Mouse (Mus musculus) telencephalon, adult 2 months (tissue): ENCODE measurements around the gene Adck2.

Experiments
- DNase-seq: peaks from one replicate; pipeline ENCODE4 v3.0.0-alpha.2; 2011; ENCODE audit warnings: low read depth, low spot score

The Adck2 gene

DNA sequence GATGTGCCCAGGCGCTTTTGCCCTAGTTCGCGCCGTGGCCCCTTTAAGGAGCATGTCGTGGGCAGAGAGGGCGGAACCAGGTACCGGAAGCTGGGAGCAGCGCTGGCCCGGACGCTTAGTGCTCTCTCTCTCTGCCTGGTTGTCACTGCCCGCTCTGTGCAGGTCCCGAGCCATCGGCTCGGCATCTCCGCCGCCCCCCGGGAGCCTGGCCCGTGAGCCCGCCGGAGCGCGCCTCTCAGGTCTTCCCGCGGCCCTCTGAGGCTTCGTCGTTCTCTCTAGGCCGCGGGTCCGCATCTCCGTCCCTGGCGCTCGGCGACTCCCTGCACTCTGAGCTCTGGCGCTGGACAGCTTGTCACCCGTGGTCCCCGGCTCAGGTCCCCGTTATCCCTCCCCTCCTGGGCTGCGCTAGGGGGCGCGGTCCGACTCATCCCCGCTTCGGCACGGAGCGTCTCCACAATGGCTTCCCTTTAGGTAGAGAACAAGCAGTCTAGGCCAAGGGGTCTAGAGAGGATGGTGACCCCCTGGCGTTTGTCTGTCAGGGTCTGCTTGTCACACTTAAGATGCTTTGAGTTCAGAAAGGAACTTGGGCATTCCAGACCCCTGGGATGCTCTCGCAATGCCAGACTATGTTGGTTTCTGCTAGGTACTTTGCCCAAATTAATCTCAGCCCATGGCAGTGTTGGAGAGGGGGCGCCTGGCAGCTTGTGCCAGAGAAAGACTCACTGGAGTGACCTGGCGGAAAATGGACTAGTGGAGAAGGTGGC lies at the start of gene Adck2:
Gene Adck2, plus strand, starts transcription at position 83 of the 764 bp plus-strand sequence.
- peak; percentile 80 for DNase-seq

GRCm38 (mm10) chr6:39526797-39527196 lies 46.9 kb upstream of the Adck2 start:
- no peak for DNase-seq

DNA sequence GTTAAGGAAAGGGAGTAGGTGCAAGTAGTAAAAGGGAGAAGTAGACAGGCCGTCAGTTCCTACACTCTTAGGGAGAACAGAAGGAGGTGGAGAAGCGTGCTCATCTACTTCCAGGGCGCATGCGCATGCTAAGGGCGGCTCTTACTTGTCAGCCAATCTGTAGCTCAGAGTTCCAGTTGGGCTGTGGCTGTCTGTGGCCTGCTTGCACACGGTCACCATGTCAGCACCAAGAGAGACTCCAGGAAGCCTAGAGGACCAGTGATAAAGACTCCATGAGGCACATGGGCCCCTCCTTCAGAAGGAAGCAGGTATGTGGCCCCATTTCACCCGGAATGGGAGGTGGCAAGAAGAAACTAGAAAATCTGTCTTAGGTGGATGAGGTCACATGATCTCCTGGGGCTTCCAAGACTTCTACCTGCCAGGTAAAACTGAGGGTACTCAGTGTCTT lies 46.3 kb upstream of the Adck2 start:
- no peak for DNase-seq

DNA sequence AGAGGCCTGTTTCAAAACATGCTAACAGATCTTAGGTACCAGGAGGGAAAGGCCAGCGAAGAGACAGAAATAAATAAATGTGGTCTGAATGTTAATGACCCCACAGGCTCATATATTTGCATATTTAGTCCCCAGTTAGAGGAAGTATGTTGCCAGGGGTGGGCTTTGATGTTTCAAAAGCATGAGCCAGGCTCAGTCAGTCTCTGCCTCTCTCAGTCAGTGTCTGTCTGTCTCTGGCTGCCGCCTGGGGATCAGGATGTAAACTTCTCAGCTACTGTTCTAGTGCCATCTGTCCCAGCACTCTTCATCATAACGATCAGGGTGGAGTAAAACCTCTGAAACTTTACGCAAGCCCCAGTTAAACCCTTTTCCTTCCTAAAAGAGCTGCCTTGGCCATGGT lies 45.9 kb upstream of the Adck2 start:
- no peak for DNase-seq

DNA sequence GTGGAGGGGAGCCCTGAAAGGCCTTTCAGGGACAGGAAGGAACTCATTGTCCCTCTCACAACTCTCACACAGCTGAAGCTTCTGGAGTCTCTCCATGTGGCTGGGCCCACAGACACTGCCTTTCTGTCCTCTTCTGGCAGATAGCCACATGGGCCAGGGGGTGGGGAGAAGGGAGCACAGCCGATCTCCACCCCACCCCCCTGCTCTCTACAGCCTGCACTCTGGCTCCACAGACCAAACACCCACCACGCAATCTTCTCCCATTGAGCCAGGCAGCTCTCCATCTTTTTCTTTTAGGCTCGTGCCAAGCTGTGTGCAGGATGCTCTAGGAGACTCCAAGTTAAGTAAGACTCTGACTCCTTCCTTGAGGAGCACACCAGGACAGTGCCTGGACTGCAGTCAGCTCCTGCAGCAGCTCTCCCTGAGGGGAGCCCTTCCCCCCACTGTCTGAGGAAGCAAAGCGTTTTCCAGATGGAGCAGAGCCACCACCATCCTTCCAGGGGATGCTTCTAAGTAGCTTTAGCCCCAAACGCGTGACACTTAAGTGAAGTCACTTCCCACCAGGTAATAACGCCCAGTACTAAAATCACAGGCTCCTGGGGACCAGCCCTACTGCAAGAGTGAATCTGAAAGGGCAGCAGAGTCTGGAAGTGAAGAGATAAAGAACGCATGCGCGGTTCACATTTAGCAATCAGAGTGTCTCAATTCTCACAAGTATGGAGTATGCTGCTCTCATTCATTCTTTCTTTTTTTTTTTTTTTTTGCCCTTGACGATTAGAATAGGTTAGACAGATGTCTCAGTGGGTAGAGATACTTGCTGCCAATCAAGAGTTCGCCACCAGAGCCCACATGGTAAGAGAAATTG lies 44.8 kb upstream of the Adck2 start:
- no peak for DNase-seq

DNA sequence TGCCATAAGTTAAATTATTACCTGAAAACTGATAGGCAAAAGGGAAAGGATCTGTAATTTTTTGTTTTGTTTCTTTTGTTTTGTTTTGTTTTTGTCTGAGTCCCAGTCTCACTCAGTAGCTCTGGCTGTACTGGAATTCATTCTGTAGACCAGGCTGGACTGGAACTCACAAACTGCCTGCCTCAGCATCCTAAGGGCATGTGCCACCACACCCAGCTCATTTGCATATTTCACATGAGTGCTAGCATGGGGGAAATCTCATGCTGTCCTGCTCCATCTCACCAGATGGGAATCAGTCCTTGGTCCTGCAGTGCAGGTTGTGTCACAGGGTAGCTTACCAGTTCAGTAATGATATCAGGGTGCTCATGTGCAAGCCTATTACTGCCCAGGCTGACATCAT lies 38.7 kb upstream of the Adck2 start:
- no peak for DNase-seq

DNA sequence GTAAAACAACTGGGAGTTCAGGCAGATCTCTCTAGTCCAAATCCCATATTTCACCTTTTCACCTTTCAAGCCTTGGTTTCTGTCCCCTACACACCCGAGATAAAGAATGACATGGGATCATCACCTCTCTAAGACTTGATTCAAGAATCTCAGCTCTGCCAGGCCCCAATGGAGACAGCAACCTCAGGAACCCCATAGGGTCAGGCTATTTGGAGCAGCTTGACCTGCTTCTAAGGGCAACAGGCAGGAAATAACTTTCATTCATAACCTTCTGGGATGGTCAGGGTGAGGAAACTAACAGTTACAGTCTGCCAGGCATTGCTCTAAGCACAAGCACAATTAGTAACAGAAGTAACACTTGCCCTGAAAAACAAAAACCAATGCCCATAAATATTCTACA lies 37.1 kb upstream of the Adck2 start:
- no peak for DNase-seq

DNA sequence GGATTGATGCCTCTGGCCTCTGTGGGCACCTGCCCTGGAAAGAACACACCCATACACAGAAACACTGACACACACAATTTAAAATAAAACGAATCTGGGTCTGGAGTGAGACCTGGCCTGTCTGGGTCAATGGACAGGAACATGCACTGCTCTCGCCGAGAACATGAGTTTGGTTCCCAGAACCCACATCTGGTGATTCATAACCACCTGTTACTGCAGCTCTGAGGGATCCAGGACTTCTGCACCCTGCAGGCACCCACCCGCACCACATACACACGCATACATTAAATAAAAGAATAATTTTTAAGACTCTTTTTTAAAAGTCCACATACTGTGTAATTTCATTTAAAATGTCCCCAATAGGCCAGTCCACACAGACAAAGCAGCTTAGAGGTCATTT lies 36.4 kb upstream of the Adck2 start:
- DNase-seq: no peak

DNA sequence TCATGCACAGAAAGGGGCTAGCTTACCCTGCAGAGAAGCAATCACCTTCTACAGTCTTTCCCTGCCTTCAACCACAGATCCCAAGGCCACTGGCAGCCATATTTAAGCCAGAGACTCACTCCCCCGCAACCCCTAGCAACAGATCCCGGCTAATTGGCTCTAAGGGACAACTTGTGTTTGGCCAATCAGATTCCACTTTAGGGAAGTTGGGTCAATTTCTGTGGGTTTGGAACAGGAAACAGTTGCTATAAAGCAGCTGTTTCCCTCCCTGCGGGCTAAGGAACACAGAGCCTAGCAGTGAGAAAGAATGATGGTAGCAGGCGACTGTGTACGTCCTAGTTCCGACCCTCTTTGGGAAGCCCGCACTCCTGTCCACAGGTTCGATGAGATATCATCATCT lies 35.4 kb upstream of the Adck2 start:
- no peak for DNase-seq

GRCm38 (mm10) chr6:39539679-39540155 lies 34.0 kb upstream of the Adck2 start:
- no peak for DNase-seq

GRCm38 (mm10) chr6:39540563-39540962 lies 33.1 kb upstream of the Adck2 start:
- DNase-seq: no peak

DNA sequence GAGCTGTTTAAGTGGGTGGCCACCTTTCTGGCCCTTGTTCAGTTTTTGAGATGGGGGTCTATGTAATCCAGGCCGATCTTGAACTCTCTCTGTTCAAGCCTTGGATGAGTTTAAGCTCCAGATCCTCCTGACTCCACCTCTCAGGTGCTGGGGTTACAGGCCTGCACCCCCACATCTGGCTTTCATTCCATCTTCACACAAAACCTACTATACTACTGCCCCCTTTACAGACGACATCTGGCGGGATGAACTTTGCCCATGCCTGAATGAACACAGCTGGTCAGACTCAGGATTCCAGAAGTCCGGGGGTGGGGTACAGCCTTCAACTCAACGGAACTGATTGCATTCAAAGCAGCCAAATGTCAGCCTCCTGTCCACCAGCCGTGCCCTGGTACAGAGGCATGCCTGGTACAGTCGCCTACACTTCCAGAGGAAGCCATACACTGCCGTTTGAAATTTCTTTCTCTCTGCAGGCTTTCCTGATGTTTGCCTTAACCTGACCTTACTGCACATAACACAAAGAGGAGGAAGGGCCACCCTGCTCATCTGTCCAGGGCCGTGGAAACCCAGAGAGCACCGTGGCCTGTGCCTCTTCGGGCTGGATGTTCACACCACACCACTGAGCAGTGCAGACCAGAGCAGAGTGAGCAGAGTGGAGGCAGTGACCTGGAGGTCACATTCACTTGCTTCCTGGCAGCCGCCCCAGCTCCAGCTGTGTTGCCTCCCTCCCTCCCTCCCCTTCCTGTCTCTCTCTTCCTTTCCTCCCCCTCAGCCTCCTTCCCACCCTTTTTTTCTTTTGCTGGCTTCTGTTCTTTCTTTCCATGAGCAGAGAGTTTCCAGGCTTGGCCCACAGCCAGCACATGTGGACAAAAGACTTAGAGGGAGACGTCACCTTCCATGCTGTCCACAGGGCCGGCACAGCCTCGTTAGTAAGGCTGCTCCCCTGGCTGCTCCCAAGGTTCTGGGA lies 30.8 kb upstream of the Adck2 start:
- no peak for DNase-seq

- DNase-seq: no peak
Measured at GRCm38 (mm10) chr6:39543769-39544420, 29.8 kb upstream of the Adck2 start.

GRCm38 (mm10) chr6:39545474-39545873 lies 28.2 kb upstream of the Adck2 start:
- no peak for DNase-seq

- DNase-seq: no peak
Measured at GRCm38 (mm10) chr6:39548030-39548429, 25.6 kb upstream of the Adck2 start.

DNA sequence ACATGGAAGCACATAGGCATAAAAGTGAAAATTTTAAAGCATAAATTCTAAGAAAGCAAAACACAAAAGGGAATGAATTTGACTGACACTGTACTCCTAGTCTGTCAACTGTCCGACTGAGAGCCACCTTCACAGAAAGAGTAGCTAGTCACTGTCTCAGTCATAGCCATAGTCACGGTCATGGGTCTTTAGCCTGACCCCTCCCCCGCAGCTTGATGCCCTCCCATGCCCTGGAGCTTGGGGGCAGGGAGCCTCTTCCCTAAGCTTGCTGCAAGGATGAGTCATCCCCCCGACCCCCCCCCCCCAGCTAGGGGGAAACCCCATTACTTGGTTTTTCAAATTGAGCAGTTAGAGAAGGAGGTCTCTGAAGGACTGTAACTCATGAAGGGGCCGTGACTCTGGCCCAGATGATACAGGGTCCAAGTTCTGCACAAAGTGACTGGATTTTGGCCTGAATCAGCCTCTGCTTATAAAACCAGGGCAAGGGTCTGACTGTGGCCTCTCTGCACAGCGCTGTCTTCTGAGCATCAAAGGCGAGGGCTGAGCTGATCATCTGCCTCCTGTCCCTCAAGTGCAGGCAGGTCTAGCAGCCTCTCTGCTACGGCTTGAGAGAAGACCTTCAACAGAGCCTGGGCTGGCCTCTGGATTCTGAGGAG lies 21.6 kb upstream of the Adck2 start:
- no peak for DNase-seq

GRCm38 (mm10) chr6:39554888-39555647 lies 18.6 kb upstream of the Adck2 start:
- no peak for DNase-seq

- DNase-seq: no peak
Measured at GRCm38 (mm10) chr6:39555648-39555945, 18.1 kb upstream of the Adck2 start.

DNA sequence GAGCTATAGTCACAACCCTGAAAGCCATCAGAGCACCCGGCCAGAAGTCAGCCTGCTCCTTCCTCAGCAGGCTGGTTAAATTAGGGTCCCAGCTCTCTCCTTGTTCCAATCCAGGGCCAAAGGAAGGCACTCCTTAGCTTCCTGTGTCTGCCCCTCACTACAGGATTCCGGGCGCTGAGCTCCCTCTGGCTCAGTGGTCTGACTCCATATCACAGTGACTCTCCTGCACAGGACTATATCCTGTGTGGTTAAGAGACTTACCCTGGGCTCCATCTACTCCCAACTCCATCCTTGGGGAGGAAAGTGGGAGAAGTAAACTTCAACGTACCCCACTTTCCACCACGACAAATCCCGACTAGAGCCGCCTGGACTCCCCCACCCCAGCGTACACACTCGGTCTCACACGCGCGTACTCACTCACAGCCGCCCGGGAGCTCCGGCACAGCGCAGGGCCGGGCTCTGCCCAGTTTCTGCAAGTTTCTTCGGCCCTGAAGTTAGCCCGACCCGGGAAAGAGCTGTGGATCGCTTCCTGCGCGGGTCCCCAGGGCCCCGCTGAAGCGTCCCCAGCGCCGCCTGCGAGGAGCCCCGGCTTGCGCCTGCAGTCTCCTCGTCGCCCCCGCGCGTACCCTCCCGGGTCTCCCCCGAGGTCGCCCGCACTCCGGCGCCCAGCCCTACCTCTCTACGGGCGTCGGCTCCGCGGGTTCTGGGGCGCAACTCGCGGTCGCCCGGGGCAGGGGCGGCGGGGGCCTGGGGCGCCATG lies 16.6 kb upstream of the Adck2 start:
- DNase-seq: no peak
